Mouse (Mus musculus) heart, embryonic 15.5 days (tissue): ENCODE results near the gene Slc4a5. TPM values are rescaled to one million over a fixed set of nuclear protein-coding genes. Genes with fewer than 3 reads are reported as not detected.
A peak's percentile ranks its signal among the peaks of the same experiment; 100 is the strongest.

Source experiments
- ATAC-seq: fragments of 200-750 bp; cut with Nextera tagmentation; replicated peaks from 2 replicates; pipeline ENCODE4 v1.8.0; 2017; ENCODE audit warnings: low read depth, moderate TSS enrichment; ENCODE audit not compliant: insufficient number of reproducible peaks, insufficient read depth, low FRiP score
- H3K27ac ChIP-seq: fragments of 300-500 bp; sonication (generic); 2 replicates; pipeline ENCODE4 v1.5.1; 2015; ENCODE audit warnings: mild to moderate bottlenecking, inconsistent platforms
- H3K27me3 ChIP-seq: fragments of 300-500 bp; sonication (generic); 2 replicates; pipeline ENCODE4 v1.6.1; 2015; ENCODE audit warnings: inconsistent platforms
- H3K36me3 ChIP-seq: fragments of 300-500 bp; sonication (generic); 2 replicates; pipeline ENCODE4 v1.6.1; 2015; ENCODE audit warnings: mild to moderate bottlenecking, inconsistent platforms
- H3K4me1 ChIP-seq: fragments of 300-500 bp; sonication (generic); replicated peaks from 2 replicates; pipeline ENCODE4 v1.6.1; 2015; ENCODE audit warnings: inconsistent platforms
- H3K4me2 ChIP-seq: fragments of 300-500 bp; sonication (generic); 2 replicates; pipeline ENCODE4 v1.6.1; 2015; ENCODE audit warnings: inconsistent platforms, mild to moderate bottlenecking, moderate library complexity
- H3K4me3 ChIP-seq: fragments of 300-500 bp; sonication (generic); 2 replicates; pipeline ENCODE4 v1.5.1; 2015; ENCODE audit warnings: mild to moderate bottlenecking, inconsistent platforms
- H3K9ac ChIP-seq: fragments of 300-500 bp; sonication (generic); 2 replicates; pipeline ENCODE4 v1.6.1; 2015; ENCODE audit warnings: mild to moderate bottlenecking, inconsistent platforms
- H3K9me3 ChIP-seq: fragments of 300-500 bp; sonication (generic); replicated peaks from 2 replicates; pipeline ENCODE4 v1.6.1; 2016; ENCODE audit warnings: inconsistent platforms
- WGBS: fragments of 180-500 bp; shearing (Covaris S2); methylation state at CpG from one replicate; pipeline ENCODE4 v1.1.7; 2015; ENCODE audit warnings: mixed read lengths; 5-methylcytosine and 5-hydroxymethylcytosine counted together
- polyA plus RNA-seq: library from polyadenylated mRNA; unstranded; fragments of >200 nt; fragmentation: Nextera tagmentation; extraction: Ambion mirVana; gene quantifications from 2 replicates; pipeline ENCODE4 v1.2.1, GENCODE M21; 2015

Gene Slc4a5
- polyA plus RNA-seq, 1 experiment from 2014 or later: 0.28 TPM

GRCm38 (mm10) chr6:83234280-83234741 is 14.7 kb downstream of the Slc4a5 start:
- Histone ChIP-seq H3K4me3 (peak overlapping the region; percentile 13; the same call in 1 of the 2 replicates), H3K27me3 (peaks cover 23% of the 10 kb centered on the region), H3K36me3 (no peaks in the 10 kb centered on the region), H3K27ac (no peak overlapping the region), H3K4me1 (peaks cover 21% of the 10 kb centered on the region), H3K4me2 (peak overlapping the region; percentile 45), H3K9ac (peak overlapping the region; percentile 7; the same call in 1 of the 2 replicates), H3K9me3 (no peaks in the 10 kb centered on the region)
- no peak for ATAC-seq
- WGBS: 7% methylated on average over 14 of the region's 14 CpGs

- ATAC-seq: 0 out of 2 replicates have a peak, but pooled peaks have one; percentile 21
- H3K27ac ChIP-seq: no peak overlapping the region
- H3K27me3 ChIP-seq: peaks cover 36% of the 10 kb centered on the region
- peaks cover 27% of the 10 kb centered on the region for H3K4me1 ChIP-seq
- 5% methylated on average over 9 of the region's 9 CpGs for WGBS
- H3K9me3 ChIP-seq: no peaks in the 10 kb centered on the region
- no peak overlapping the region for H3K4me3 ChIP-seq
- no peak overlapping the region for H3K9ac ChIP-seq
- no peaks in the 10 kb centered on the region for H3K36me3 ChIP-seq
- peak overlapping the region; percentile 41 for H3K4me2 ChIP-seq
Measured at GRCm38 (mm10) chr6:83237123-83237522, 17.5 kb downstream of the Slc4a5 start.

DNA sequence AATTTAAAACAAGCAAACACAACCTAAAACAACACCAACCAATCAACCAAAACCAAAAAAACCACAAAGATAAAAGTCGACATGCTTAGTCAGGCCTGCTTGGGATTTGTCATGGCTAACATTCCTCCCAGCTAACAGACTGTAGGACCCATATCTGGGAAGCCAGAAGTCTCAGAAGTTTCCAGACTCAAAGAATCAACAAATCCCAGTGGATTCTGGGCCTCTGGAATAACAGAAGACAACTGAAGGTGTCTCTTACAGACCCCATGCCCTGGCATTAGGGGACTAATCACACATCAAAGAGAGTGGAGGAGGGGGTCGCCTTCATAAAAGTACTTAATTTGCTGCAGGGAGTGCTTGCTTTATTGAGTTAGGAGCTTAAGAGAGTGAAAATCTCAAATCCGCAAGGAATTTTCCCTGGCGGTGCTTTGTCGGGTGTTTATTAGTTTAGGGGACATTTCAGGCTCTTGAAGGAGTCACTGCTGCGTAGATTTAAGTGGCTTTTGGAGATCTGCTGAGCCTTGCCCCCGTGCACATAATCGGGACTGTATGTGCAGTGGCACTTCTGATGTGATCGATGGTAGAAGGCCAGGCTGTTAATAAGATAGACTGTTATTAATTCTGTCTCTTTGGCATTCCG is 24.9 kb downstream of the Slc4a5 start:
- WGBS: 47% methylated on average over 10 of the region's 10 CpGs
- Histone ChIP-seq H3K4me3 (no peak overlapping the region), H3K27me3 (peaks cover 11% of the 10 kb centered on the region), H3K9me3 (no peaks in the 10 kb centered on the region), H3K9ac (no peak overlapping the region), H3K4me2 (no peak overlapping the region), H3K36me3 (no peaks in the 10 kb centered on the region), H3K27ac (peak overlapping the region; percentile 68; the same call in 1 of the 2 replicates), H3K4me1 (peaks cover 25% of the 10 kb centered on the region)
- ATAC-seq: no peak

- Histone ChIP-seq H3K27me3 (peaks cover 11% of the 10 kb centered on the region), H3K27ac (peak overlapping the region; percentile 68), H3K9ac (no peak overlapping the region), H3K4me2 (no peak overlapping the region), H3K4me3 (no peak overlapping the region), H3K9me3 (no peaks in the 10 kb centered on the region), H3K4me1 (peaks cover 23% of the 10 kb centered on the region), H3K36me3 (no peaks in the 10 kb centered on the region)
- peak; percentile 61 for ATAC-seq
- 25% methylated on average over 6 of the region's 6 CpGs for WGBS
Measured at GRCm38 (mm10) chr6:83245134-83245533, 25.5 kb downstream of the Slc4a5 start.

- Histone ChIP-seq H3K9ac (no peak overlapping the region), H3K27me3 (peaks cover 5% of the 10 kb centered on the region), H3K4me2 (no peak overlapping the region), H3K4me3 (no peak overlapping the region), H3K36me3 (no peaks in the 10 kb centered on the region), H3K4me1 (peaks cover 22% of the 10 kb centered on the region), H3K27ac (no peak overlapping the region), H3K9me3 (no peaks in the 10 kb centered on the region)
- ATAC-seq: no peak
- 95% methylated on average over 1 of the region's 1 CpGs for WGBS
Measured at GRCm38 (mm10) chr6:83245997-83246396, 26.4 kb downstream of the Slc4a5 start.

DNA sequence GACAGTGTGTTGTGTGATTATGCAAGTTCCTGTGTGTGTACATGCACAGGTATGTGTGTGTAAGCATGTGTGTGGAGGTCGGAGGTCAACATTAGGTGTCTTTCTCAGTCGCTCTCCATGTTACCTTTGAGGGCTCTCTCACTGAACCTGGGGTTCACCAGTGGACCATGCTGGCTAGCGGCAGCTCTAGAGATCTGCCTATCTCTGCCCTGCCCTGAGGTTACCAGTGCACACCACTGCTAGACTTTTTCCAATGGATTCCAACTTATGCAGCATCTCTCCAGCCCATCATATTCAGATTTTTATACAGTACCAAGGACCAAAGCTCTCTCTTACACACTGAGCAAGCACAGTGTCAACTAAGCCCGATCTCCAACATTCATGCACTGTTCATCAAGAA is 27.1 kb downstream of the Slc4a5 start:
- H3K4me1 ChIP-seq: peaks cover 22% of the 10 kb centered on the region
- WGBS: 85% methylated on average over 4 of the region's 4 CpGs
- no peak overlapping the region for H3K4me2 ChIP-seq
- H3K27ac ChIP-seq: no peak overlapping the region
- H3K9ac ChIP-seq: no peak overlapping the region
- no peaks in the 10 kb centered on the region for H3K9me3 ChIP-seq
- H3K27me3 ChIP-seq: no peaks in the 10 kb centered on the region
- no peak for ATAC-seq
- H3K4me3 ChIP-seq: no peak overlapping the region
- no peaks in the 10 kb centered on the region for H3K36me3 ChIP-seq

GRCm38 (mm10) chr6:83247153-83247552 is 27.5 kb downstream of the Slc4a5 start:
- H3K4me2 ChIP-seq: no peak overlapping the region
- no peak overlapping the region for H3K27ac ChIP-seq
- peaks cover 22% of the 10 kb centered on the region for H3K4me1 ChIP-seq
- H3K36me3 ChIP-seq: no peaks in the 10 kb centered on the region
- no peaks in the 10 kb centered on the region for H3K9me3 ChIP-seq
- H3K27me3 ChIP-seq: no peaks in the 10 kb centered on the region
- no peak overlapping the region for H3K9ac ChIP-seq
- no peak for ATAC-seq
- no peak overlapping the region for H3K4me3 ChIP-seq
- WGBS: 88% methylated on average over 2 of the region's 2 CpGs

- no peaks in the 10 kb centered on the region for H3K9me3 ChIP-seq
- H3K27me3 ChIP-seq: no peaks in the 10 kb centered on the region
- peaks cover 4% of the 10 kb centered on the region; the same call in 1 of the 2 replicates for H3K4me1 ChIP-seq
- H3K4me3 ChIP-seq: no peak overlapping the region
- no peaks in the 10 kb centered on the region for H3K36me3 ChIP-seq
- H3K9ac ChIP-seq: no peak overlapping the region
- 75% methylated on average over 7 of the region's 7 CpGs for WGBS
- H3K27ac ChIP-seq: no peak overlapping the region
- no peak for ATAC-seq
- H3K4me2 ChIP-seq: no peak overlapping the region
Measured at GRCm38 (mm10) chr6:83254242-83254641, 34.6 kb downstream of the Slc4a5 start.

DNA sequence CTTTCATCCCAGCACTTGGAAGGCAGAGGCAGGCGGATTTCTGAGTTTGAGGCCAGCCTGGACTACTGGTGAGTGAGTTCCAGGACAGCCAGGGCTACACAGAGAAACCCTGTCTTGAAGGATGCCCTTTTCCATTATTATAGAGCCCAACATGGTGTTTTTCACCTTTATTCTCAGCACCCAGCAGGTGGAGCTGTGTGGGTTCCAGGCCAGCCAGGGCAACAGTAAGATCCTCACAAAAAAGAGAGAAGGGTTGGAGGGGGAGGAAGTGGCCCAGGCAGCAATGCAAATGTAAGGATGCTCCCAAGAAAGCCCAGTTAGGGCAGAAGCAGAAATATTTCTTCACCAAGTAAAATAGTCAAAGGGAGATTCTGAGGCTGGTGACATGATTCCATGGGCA is 44.9 kb downstream of the Slc4a5 start:
- Histone ChIP-seq H3K4me3 (no peak overlapping the region), H3K27me3 (no peaks in the 10 kb centered on the region), H3K27ac (no peak overlapping the region), H3K4me1 (peaks cover 7% of the 10 kb centered on the region), H3K4me2 (no peak overlapping the region), H3K9ac (no peak overlapping the region), H3K36me3 (no peaks in the 10 kb centered on the region), H3K9me3 (no peaks in the 10 kb centered on the region)
- ATAC-seq: no peak
- WGBS: 85% methylated on average over 1 of the region's 1 CpGs

DNA sequence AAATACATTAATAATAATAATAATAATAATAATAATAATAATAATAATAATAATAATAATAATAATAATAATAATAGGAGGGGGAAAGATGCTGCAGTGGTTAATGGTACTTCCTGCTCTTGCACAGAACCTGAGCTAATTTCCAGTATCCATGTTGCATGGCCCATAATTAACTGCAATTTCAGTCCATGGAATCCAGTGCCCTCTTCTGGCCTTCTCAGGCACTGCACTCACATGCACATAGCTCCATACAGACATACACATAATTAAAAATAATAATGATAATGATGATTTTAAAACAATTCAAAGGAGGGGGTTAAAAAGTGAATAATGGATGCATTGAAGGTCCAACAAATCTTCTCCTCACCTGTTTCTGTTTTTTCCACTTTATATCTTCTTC is 45.6 kb downstream of the Slc4a5 start:
- Histone ChIP-seq H3K27ac (no peak overlapping the region), H3K36me3 (no peaks in the 10 kb centered on the region), H3K27me3 (no peaks in the 10 kb centered on the region), H3K4me1 (peaks cover 7% of the 10 kb centered on the region), H3K4me2 (no peak overlapping the region), H3K9me3 (no peaks in the 10 kb centered on the region), H3K4me3 (no peak overlapping the region), H3K9ac (no peak overlapping the region)
- no peak for ATAC-seq

DNA sequence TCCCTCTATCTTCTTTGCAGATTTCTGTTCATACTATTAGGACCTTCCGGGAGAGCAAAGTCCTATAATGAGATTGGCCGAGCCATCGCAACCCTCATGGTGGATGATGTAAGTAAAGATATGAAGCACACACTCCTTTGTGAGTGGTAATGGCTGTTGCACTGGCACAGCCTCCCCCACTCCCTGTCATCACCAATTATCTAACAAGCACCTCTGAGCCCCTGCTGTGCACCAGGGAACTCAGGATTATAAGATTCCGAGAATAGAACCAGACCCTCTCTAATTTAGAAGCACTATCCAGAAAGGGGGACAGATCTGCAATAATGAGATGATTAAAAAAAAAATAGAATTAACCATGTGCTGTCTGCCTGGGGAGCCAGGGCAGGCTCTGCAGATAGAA is 46.0 kb downstream of the Slc4a5 start:
- H3K4me3 ChIP-seq: no peak overlapping the region
- WGBS: 65% methylated on average over 4 of the region's 4 CpGs
- no peak; the same call in 1 of the 2 replicates for ATAC-seq
- H3K27me3 ChIP-seq: no peaks in the 10 kb centered on the region
- no peaks in the 10 kb centered on the region for H3K9me3 ChIP-seq
- H3K36me3 ChIP-seq: no peaks in the 10 kb centered on the region
- H3K4me2 ChIP-seq: no peak overlapping the region
- peaks cover 7% of the 10 kb centered on the region for H3K4me1 ChIP-seq
- no peak overlapping the region for H3K27ac ChIP-seq
- H3K9ac ChIP-seq: no peak overlapping the region

- WGBS: 62% methylated on average over 4 of the region's 4 CpGs
- no peak for ATAC-seq
- no peaks in the 10 kb centered on the region for H3K36me3 ChIP-seq
- H3K27ac ChIP-seq: peak overlapping the region; percentile 6; the same call in 1 of the 2 replicates
- peak overlapping the region; percentile 59 for H3K4me2 ChIP-seq
- H3K9me3 ChIP-seq: no peaks in the 10 kb centered on the region
- peaks cover 7% of the 10 kb centered on the region for H3K4me1 ChIP-seq
- 0 out of 2 replicates have a peak, but pooled peaks cover 2% of the 10 kb centered on the region for H3K27me3 ChIP-seq
- H3K4me3 ChIP-seq: peak overlapping the region; percentile 51
- no peak overlapping the region; the same call in 1 of the 2 replicates for H3K9ac ChIP-seq
Measured at GRCm38 (mm10) chr6:83267616-83268015, 48.0 kb downstream of the Slc4a5 start.
